Mouse (Mus musculus): Measurements from ENCODE around the gene Tmem74b.

The Tmem74b gene

DNA sequence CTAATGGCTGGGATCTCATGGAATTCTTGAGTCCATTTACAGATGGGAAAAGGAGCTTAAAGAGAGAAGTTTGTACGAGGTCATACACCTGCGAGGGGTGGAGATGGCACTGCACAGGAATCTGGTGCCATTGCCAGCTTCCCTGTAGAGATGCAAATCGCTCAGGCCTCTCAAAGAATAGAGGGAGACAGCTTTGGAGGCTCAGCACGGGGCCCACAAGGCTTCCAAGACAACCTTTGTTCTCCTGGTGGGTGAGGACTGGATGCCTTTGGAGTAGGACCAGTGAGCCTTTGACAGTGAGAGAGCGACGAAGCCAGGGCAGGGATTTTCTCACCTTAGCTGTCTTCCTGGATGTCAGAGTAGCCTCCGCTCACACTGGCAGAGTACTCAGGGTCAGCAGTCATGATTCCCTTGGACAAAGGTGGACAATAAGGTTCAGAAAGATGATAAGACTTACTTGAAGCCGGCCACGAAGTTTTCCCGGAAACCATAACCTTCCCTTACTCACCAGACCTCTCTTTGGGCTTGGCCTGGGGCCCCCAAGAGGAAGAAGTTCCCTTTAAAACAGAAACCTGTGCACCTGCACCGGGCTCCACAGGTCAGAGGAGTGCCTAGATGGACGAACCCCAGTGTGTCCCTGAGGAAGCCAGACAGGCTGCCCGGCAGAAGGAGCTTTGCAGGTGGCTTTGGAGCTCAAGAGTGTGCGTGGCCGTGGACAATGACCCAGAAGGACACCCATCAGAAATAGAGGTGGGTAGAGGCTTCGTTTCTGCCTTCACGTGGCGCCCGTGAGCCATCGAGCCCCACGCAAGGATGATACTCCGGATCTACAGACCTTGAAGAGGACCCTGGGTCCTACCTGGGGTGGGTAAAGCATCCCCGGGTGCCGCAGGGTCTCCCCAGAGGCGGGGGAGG lies at the start of gene Tmem74b:
Gene Tmem74b (plus strand): TSS at position 778 of the 915 bp plus-strand sequence.
- DNase-seq (ENCODE audit: extremely low spot score, low spot score), result no peak

DNA sequence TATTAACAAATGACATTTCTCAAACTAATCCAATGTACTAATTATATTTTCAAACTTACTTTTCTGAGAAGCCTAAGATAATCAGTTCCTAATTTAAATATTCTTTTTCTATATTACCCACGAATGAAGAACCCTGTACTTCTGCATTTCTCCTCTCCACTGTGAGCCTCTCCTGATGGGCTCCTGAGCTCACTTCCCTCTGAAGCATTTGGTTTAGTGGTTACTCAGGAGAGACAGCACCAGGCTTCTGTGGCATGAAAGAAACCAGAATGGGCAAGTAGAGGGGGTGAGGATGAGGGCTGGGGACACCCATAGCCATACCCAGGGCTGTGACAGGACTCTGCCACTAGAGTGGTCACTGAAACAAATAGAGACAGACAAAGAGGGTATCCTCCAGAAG lies 49.8 kb upstream of the Tmem74b start:
- no peak for DNase-seq (ENCODE audit: extremely low spot score, low spot score)

DNA sequence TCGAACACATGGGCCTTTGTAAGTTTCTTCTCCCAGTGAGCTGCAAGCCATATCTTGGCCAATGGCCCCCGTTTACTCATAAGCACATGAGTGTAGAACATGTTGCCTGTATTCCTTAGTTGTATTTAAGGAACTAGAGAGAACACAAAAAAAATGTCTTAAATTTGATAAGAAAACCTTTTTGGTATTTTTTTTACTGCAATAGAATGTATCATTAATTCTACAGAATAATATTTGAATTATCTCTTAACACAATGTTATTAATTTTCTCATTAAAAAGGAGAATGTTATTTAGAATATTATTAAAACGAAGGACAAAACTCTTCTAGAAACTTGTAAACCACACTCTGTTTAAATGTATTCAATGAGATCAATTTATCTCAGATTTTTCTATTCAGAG lies 33.4 kb upstream of the Tmem74b start, which contains the start of gene Rad21l:
Gene Rad21l (minus strand): TSS at position 101 of the 400 bp plus-strand sequence.
- DNase-seq (ENCODE audit: extremely low spot score, low spot score), result no peak

DNA sequence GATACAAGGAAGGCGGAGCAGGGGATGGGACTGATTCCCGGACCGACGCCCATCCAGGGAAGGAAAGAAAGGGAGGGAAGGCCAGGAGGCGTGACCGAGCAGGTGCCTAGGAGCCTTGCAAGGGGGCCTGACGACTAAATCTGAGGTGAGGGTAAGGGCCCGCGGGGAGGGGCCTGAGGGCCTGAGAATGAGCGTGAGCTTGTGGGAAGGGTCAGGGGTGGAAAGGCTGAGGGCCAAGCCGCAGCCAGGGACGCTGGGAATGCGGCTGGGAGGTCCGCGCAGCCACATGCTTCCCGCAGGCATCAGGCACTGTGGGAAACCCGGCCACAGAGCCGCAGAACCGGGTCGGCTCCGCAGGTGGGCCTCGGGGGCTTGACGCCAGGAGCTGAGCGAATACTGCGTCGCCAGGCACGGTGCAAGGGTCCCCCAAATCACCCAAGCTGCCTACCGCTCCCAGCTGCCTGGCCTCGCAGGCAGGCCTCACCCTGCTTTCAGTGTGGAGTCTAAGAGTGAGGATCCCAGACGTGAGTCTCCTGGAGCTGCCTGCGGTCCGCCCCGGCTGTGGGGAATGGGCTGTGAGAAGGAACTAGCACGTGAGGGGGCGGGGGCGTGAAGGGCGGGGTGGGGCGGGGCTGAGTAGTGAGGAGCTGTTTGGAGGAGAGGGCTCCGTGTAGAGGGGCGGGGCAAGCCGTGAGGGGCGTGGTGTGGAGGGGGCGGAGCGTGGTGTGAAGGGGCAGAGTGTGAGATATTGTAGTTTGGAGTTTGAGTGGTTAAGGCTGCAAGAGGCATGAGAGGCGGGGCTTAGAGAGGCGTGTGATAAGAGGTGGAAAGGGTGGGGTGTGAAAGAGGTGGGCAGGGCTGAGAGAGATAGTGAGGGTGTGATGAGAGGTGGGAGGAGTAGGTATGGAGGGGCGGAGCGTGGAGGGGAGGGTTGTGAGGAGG lies 31.5 kb upstream of the Tmem74b start:
- DNase-seq (ENCODE audit: extremely low spot score, low spot score), result no peak

DNA sequence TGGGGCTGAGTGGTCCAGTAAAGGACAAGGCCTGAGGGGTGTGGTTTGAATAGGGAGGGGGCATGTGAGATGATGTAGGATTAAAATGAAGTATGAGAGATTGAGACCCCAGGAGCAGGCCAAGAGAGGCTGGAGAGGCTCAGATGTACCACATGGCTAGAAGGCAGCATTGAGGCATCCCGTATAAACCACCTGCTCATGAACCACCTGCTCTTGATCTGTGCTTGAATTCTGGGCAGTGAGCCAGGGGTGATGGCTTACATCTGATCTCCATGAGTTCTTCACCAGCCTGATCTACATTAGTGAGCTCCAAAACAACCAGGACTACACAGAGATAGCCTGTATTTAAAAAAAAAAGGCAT lies 30.9 kb upstream of the Tmem74b start:
- no peak for DNase-seq (ENCODE audit: extremely low spot score, low spot score)

- no peak for DNase-seq (ENCODE audit: extremely low spot score, low spot score)
Observed at GRCm38 (mm10) chr2:151676234-151676633, 25.6 kb upstream of the Tmem74b start.

- no peak for DNase-seq (ENCODE audit: extremely low spot score, low spot score)
Observed at GRCm38 (mm10) chr2:151682357-151682756, 19.5 kb upstream of the Tmem74b start.

DNA sequence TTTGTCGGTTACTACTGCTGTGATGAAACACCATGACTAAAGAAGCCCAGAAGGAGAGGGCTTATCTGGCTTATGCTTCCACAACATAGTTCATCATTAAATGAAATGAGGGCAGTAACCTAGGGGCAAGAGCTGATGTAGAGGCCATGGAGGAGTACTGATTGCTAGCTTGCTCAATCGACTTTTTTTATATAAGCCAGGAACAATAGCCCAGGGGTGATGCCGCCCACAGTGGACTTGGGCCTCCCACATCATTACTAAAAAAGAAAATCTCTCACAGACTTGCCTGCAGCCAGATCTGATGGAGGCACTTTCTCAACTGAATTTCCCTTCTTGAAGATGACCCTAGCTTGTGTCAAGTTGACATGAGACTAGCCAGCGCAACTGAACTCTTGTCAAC lies 18.8 kb upstream of the Tmem74b start:
- no peak for DNase-seq (ENCODE audit: extremely low spot score, low spot score)

GRCm38 (mm10) chr2:151702146-151702850 lies 490 bp downstream of the Tmem74b start:
- DNase-seq (ENCODE audit: extremely low spot score, low spot score), result peak; percentile 69

- DNase-seq (ENCODE audit: extremely low spot score, low spot score), result no peak
Observed at GRCm38 (mm10) chr2:151702851-151703190, 1.0 kb downstream of the Tmem74b start.

- peak; percentile 39 for DNase-seq (ENCODE audit: extremely low spot score, low spot score)
Observed at GRCm38 (mm10) chr2:151712647-151713046, 10.8 kb downstream of the Tmem74b start.

DNA sequence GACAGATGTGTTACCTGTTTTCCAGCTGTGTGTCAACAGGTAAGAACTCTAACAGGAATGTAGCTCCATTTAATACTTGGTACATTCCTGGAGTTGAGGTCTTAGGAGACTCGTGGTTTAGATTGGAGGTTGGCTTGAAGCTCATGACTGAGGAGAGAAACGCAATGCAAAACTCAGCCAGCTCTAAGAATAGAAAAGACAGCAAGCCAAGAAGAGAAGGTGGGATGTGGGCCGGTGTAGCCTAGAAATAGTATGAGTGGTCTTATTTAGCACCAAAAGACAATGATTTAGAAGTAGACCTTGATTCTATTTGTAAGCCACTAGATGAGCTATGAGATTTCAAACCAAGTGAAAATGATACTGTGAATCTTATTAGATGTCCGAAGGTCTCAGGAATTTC lies 13.7 kb downstream of the Tmem74b start:
- DNase-seq (ENCODE audit: extremely low spot score, low spot score), result no peak

DNA sequence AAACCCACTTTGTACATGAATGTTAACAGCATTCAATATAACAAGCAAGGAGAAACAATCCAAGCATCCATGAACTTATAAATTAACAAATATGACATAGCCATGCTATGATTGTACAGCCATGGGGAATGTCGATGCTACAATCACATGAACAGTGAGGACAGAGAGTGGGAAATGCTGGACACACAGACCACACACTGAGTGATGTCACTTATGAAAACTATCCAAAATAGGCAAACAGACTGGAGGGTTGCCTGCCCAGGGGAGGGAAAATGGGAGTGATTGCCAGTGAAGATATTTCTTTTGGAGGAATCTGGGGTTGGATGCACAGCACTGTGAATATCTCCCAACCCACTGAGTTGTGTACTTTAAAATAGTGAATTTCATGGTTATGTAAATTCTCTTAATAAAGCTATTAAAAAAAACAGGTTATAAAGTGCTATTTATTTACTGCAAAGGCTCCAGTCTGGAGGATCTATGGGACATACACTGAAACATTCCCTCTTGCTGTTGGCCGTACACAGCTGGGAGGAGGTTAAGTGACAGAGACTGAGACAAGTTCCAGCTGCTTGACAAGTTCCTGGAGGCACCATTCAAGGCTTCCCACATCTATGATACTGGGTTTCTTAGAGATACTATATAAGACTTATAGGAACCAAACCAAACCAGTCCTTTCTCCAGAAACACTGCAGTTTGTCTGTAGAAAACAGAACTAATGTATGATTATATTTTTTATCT lies 14.7 kb downstream of the Tmem74b start:
- no peak for DNase-seq (ENCODE audit: extremely low spot score, low spot score)

DNA sequence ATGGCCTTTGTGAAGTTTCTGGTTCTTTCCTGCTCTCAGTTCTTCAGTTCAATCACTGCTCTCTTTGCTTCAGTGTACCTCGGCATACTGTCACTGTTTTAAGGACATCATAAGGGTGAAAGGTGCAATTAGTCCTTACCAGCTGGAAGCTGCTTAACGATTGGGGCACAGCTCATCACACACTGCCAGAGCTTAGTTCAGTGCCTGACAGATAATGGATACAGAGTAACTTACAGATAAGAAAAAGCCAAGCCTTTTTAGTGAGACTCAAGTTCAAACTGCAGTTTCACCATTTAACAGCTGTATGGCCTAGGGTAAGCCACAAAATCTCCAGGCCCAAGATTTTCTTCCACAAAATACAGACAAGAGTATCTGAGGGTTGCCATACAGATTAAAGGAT lies 22.3 kb downstream of the Tmem74b start:
- DNase-seq (ENCODE audit: extremely low spot score, low spot score), result no peak

GRCm38 (mm10) chr2:151733151-151733865 lies 31.5 kb downstream of the Tmem74b start:
- no peak for DNase-seq (ENCODE audit: extremely low spot score, low spot score)

GRCm38 (mm10) chr2:151735422-151735821 lies 33.6 kb downstream of the Tmem74b start:
- DNase-seq (ENCODE audit: extremely low spot score, low spot score), result no peak

GRCm38 (mm10) chr2:151738460-151738859 lies 36.7 kb downstream of the Tmem74b start:
- DNase-seq (ENCODE audit: extremely low spot score, low spot score), result no peak

DNA sequence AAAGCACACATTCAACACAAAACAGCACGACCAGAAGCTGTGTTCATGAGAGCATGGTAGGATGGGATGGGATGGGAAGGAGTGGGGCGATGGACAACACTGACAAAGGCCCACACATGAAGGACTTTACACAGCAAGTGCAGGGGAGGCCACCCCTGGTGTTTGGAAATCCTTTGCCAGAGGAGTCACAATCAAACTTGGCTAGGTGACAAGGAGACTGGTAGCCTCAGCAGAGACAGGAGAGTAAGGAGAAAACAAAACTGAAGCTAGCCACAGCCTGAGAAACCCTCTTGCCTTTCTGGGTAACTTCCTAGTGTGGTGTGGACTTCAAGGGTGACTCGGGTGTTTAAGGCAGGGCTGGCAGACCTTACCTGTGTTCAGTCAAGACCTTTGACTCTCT lies 37.3 kb downstream of the Tmem74b start:
- no peak for DNase-seq (ENCODE audit: extremely low spot score, low spot score)

GRCm38 (mm10) chr2:151739505-151739904 lies 37.7 kb downstream of the Tmem74b start:
- no peak for DNase-seq (ENCODE audit: extremely low spot score, low spot score)
